Mouse (Mus musculus) adrenal gland, postnatal 4 days (tissue): ENCODE results near the gene Gm12695. TPM values are rescaled to one million over a fixed set of nuclear protein-coding genes. Genes with fewer than 3 reads are reported as not detected.

Experiments used
- DNase-seq, 2 experiments: peaks; one replicate each; pipeline ENCODE4 v3.0.0; 2021 to 2022; ENCODE audit warnings: low spot score in 2 of 2, mixed read lengths in 2 of 2
- total RNA-seq, 2 experiments: library from RNA; stranded (reverse); gene quantifications; 2 replicates each; pipeline ENCODE4 v1.2.3; 2021

Gene Gm12695
- total RNA-seq, 2 experiments from 2014 or later = not detected

- DNase-seq = no peak
Observed at GRCm38 (mm10) chr4:96698218-96698561, 86.8 kb downstream of the Gm12695 start.

- DNase-seq = no peak
Observed at GRCm38 (mm10) chr4:96697511-96698217, 87.3 kb downstream of the Gm12695 start.

- no peak for DNase-seq
Observed at GRCm38 (mm10) chr4:96696614-96697360, 88.2 kb downstream of the Gm12695 start.

GRCm38 (mm10) chr4:96687358-96687803 is 97.6 kb downstream of the Gm12695 start:
- no peak for DNase-seq

- no peak for DNase-seq
Observed at GRCm38 (mm10) chr4:96683474-96683873, 101.5 kb downstream of the Gm12695 start.

- DNase-seq = no peak
Observed at GRCm38 (mm10) chr4:96680966-96681365, 104.0 kb downstream of the Gm12695 start.

GRCm38 (mm10) chr4:96680233-96680632 is 104.8 kb downstream of the Gm12695 start:
- DNase-seq = no peak

Other genes with a start within 250 kb of the Gm12695 start
- gene Cyp2j6, start 231.5 kb downstream of the Gm12695 start, total RNA-seq = 1 to 10 TPM; 6.5 to 7.6 TPM
- gene Cyp2j9, start 193.6 kb downstream of the Gm12695 start, total RNA-seq = 1 to 10 TPM; 2.6 to 3.1 TPM
- 1 to 10 TPM; 4.0 to 9.7 TPM for gene Cyp2j5, start 121.0 kb downstream of the Gm12695 start, total RNA-seq